Mouse (Mus musculus) adrenal gland, postnatal 25 days (tissue): ENCODE measurements around the gene Loxl3. TPM values are rescaled to one million over a fixed set of nuclear protein-coding genes. Genes with fewer than 3 reads are reported as not detected.

ENCODE experiments used
- DNase-seq: peaks from one replicate; pipeline ENCODE4 v3.0.0; 2021; ENCODE audit warnings: mixed read lengths
- total RNA-seq: library from RNA; stranded (reverse); gene quantifications from 2 replicates; pipeline ENCODE4 v1.2.3, GENCODE M21; 2021

Gene Loxl3
- total RNA-seq, 1 experiment from 2014 or later = 2.5 TPM

DNA sequence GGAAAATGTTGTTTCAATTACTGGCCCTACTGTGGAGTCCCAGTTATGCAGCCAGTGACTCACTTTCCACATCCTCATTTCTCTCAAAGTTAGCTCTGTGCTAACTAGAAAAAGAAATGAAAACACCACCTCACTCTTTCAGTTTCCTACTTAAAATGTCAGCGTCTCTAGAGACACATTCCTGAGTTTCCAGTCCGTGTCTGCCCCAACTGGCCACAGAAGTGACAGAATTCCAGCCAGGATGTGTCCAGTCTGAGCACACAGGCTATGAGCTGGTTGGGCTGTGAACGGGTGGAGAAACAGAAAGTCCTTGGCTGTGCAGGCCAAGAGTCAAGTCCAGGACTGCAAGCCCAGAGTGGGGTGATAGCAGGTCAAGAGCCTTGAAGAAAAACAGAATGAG is 16.8 kb upstream of the Loxl3 start:
- DNase-seq = no peak

DNA sequence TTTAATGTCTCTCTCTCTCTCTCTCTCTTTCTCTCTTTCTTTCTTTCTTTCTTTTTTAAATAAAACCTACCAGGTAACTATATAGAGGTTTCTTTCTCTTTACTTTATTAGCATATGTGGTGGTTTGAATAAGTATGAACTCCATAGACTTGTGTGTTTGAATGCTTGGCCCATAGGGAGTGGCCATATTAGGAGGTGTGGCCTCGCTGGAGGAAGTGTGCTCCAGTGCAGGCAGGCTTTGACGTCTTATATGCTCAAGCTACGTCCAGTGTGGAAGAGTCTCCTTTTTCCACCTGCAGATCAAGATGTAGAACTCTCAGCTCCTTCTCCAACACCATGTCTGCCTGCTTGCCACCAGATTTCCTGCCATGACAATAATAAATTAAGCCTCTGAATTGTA is 14.9 kb upstream of the Loxl3 start:
- DNase-seq = no peak

- no peak for DNase-seq
Measured at GRCm38 (mm10) chr6:83020121-83020520, 13.9 kb upstream of the Loxl3 start.

DNA sequence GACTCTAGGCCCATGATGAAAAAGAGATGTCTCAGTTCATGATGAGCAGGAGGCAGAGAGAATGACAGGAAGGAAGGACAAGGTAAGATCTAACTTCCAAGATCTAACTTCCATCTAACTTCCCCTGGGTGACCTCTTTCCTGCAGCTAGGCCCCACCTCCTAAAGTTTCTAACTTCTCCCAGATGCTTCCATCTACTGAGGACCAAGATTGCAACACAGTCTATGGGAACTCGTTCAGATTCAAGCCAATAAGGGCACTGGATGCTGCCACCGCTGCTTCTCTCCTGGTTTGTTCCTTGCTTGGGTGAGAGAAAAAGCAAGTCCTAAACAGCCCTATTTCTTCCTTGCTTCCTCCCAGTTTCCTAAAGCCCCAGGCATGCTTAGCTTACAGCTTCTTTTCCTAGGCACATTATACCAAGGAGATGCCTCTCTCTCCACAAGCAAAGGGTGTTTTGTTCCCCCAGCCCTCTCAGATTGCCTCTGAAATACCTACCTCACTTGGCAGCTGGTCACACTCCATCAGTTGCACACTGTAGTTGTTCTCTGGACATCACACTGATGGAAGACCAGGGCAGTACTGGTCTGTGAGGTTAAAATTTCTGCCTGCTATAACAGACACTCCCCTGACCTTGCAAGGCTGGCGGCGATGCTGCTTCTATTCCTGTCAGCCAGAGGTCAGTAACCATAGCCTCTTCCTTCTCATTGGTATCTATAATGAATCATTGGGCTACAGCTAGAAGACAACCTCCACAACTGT is 13.0 kb upstream of the Loxl3 start:
- no peak for DNase-seq

DNA sequence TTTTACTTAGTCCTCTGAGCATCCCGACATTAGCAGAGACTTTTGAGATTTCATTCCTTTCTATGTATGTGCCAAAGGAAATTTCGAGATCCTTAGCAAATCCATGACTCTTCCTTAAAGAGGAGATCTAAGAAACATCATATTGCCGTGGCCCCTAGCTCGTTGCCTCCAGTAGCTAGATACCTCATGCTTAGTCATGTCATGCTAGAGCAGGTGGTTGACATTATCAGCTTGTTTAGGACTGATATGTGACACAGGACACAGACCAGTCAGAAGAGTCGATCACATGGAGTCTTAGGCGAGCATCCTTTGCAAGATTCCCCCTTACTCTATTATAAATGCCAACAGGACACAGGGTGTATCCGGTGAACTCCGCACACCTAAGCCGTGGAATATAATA is 11.0 kb upstream of the Loxl3 start:
- no peak for DNase-seq

- no peak for DNase-seq
Measured at GRCm38 (mm10) chr6:83023786-83024185, 10.2 kb upstream of the Loxl3 start.

- no peak for DNase-seq
Measured at GRCm38 (mm10) chr6:83024421-83024820, 9.6 kb upstream of the Loxl3 start.

- no peak for DNase-seq
Measured at GRCm38 (mm10) chr6:83025221-83025620, 8.8 kb upstream of the Loxl3 start.

- no peak for DNase-seq
Measured at GRCm38 (mm10) chr6:83027293-83027692, 6.7 kb upstream of the Loxl3 start.

- no peak for DNase-seq
Measured at GRCm38 (mm10) chr6:83027706-83028105, 6.3 kb upstream of the Loxl3 start.

DNA sequence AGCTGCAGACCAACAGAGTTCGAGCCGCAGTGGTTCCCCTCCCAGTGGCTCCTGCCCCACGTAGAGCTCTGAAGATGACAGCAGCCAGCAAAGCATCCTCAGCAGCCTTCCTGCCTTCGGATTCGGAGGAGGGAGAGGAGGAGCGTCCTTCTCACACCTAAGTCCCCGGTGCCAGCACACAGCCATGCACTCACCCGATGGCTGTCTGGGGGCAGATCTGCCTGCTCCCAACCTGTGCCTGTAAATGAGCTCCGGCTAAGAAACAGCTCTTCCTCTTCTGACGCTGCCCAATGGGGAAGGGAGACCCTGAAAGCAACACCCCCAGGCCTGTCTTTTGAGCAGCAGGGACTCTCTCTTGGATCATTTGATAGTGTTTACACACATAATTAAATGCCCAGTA is 4.2 kb upstream of the Loxl3 start:
- DNase-seq = no peak

- DNase-seq = no peak
Measured at GRCm38 (mm10) chr6:83031111-83031510, 2.9 kb upstream of the Loxl3 start.

DNA sequence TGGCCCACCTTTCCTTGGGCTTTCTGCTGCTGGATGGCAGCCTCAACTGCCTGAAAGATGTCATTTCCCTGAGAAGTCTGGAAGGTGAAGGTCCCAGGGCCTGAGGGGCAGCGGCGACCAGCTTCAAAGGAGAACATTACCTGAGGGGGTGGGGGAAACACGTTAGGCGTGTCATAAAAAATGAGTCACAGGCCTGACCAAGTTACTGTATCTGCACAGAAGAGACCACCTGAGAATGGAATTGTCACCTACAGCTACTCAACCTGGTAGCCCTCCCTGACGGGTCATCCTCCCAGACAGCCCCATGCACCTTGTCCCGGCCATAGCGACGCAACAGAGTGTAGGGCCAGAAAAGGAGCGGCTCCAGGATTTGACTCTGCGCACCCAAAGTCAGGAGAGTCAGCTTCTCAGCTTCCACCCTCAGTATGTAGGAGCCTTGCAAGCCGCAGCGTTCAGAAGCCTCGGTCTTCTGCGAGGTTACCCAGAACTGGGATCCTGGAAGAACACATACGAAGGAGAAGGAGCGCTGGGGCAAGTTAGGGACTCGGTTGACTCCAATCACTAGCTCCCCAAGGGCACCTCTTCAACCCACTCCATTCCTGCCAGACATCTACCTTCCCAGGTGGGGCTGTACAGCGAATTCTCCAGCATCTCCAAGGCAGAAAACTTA is 1.9 kb upstream of the Loxl3 start:
- no peak for DNase-seq

DNA sequence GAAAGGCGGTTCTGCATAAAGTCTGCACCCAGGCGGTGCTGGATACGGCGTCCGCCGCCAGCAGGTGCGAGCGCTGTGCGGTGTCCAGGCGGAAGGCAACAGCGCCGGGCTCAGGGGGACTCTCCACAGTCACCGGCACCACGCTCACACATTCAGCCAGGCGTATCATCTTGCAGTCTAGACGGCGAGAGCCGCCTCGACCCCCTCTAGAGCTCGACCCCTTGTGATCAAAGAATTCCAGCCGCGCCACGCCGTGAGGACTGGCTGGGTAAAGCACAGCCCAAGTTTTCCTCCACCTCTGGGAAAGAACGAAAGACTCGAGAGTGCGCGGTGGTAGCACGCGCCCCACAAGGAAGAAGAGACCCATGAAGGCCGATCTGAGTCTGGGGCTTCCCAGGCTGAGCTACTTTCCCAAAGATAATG is 1.2 kb upstream of the Loxl3 start:
- peak; percentile 50 for DNase-seq

DNA sequence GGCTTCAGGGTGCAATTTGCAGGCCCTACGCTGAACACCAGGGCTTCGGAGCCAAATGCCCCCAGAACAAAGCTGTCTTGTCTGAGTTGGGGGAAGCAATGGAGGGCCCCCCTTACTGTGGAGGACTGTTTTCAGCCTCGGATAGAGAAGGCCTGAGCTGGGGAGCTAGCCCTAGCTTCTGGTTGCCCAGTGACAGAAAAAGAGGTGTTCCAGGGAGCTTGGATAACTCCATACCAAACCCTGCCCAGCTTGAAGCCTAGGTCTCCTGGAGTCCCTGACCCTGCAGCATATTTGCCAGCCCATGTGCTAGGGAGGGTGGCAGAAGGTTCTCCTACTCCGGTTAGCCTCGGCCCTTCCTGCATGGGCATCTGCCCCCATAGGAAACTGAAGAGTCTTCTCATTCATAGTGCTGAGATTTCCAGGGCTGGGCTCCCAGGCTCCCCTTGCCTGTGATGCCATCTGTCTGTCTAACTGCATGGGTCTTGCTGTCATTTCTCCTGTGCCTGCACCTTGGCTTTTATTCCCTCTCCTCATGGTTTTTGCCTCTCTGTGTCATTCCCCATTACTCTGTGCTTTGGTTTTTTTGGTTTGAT is 586 bp downstream of the Loxl3 start:
- no peak for DNase-seq

DNA sequence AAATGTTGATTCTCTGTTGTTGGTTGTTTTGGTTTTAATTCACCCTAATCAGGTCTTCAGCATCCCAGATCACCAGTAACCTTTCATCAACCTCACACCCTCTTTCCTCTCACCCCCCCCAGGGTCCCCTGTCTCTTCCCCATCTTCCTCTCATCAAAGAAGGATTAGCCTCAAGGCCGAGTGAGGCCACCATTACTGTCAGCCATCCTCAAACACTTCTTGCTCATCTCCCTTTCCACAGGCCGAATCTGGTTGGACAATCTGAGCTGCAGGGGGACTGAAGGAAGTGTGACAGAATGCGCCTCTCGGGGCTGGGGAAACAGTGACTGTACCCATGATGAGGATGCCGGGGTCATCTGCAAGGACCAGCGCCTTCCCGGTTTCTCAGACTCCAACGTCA is 3.2 kb downstream of the Loxl3 start:
- no peak for DNase-seq

- peak; percentile 95 for DNase-seq
Measured at GRCm38 (mm10) chr6:83038496-83039012, 4.6 kb downstream of the Loxl3 start.

GRCm38 (mm10) chr6:83040601-83041000 is 6.6 kb downstream of the Loxl3 start:
- DNase-seq = no peak

DNA sequence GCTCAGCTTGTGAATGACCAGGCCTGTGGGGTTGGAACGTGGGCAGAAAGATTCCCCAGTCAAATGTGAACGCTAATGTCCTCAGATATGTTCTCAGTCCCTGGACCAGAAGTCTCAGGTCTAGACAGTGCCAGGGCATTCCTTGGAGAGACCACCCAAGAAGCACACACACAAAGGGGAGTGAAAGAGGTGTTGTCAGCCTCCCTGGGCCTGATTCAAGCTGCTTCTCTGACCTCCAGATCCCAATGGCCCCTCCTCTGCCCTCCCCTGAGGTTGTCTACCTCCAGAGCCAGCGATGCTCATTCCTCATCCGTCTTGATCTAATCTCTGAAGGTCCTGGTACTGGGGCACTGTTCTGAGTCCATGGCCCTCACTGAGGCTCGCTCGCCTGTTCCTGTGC is 9.6 kb downstream of the Loxl3 start:
- no peak for DNase-seq

GRCm38 (mm10) chr6:83043993-83044392 is 10.0 kb downstream of the Loxl3 start:
- no peak for DNase-seq

DNA sequence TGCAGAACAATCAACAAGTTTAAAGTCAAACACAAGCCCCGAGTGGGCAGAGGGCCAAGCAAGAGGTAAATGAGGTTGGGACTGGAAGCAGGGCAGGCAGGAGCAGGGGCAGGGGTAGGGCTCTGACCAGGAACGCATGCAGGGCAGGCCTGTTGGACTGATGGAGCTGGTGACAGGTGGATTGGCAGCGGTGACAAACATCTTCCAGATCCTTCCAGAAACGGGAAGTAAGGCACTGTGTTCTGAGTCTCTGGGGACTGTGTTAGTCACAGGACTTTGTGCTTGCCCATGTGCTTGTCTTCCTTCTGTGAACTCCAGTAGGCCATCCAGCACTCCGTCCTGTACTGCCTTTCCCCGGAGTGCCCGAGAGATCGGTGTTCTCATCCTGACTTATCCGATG is 10.8 kb downstream of the Loxl3 start:
- no peak for DNase-seq

- DNase-seq = no peak
Measured at GRCm38 (mm10) chr6:83049367-83049766, 15.4 kb downstream of the Loxl3 start.
